Mouse (Mus musculus) left cerebral cortex, adult 18-20 months (tissue): Measurements from ENCODE around the gene 2810459M11Rik. TPM values are rescaled to one million over a fixed set of nuclear protein-coding genes. Genes with fewer than 3 reads are reported as not detected.
"Not testable (repeated sequence)": the region's sequence is repeated elsewhere in the genome, so short reads cannot be mapped to it uniquely, and the experiment has no call there.

Experiments
- DNase-seq, 2 experiments: peaks; one replicate each; pipeline ENCODE4 v3.0.0; 2021 to 2022; ENCODE audit warnings: low spot score in 2 of 2, mixed read lengths in 1 of 2
- long read RNA-seq, 2 experiments: library from polyadenylated mRNA; stranded (forward); transcript quantifications; one replicate each; pipeline ENCODE4 v2.0.0; 2021
- total RNA-seq, 2 experiments: library from RNA; stranded (reverse); gene quantifications; 2 replicates each; pipeline ENCODE4 v1.2.3; 2021

2810459M11Rik gene
- total RNA-seq = 10 to 100 TPM; 10.8 to 10.9 TPM
- long read RNA-seq, experiment 1, transcript 2810459M11Rik-201 (3 exons, 1,225 nt) = major isoform, 27 of 40 reads
- long read RNA-seq, experiment 1, transcript 2810459M11Rik-202 (3 exons, 3,331 nt) = minor isoform, 8 of 40 reads
- long read RNA-seq, experiment 1, partial matches to known transcripts = 2 of 40 reads
- long read RNA-seq, experiment 1, other reads (novel, unspliced or antisense) = 3 of 40 reads
- long read RNA-seq, experiment 2, transcript 2810459M11Rik-201 (3 exons, 1,225 nt) = major isoform, 14 of 21 reads
- long read RNA-seq, experiment 2, transcript 2810459M11Rik-202 (3 exons, 3,331 nt) = minor isoform, 6 of 21 reads
- long read RNA-seq, experiment 2, partial matches to known transcripts = 0 of 21 reads
- long read RNA-seq, experiment 2, other reads (novel, unspliced or antisense) = 1 of 21 reads

DNA sequence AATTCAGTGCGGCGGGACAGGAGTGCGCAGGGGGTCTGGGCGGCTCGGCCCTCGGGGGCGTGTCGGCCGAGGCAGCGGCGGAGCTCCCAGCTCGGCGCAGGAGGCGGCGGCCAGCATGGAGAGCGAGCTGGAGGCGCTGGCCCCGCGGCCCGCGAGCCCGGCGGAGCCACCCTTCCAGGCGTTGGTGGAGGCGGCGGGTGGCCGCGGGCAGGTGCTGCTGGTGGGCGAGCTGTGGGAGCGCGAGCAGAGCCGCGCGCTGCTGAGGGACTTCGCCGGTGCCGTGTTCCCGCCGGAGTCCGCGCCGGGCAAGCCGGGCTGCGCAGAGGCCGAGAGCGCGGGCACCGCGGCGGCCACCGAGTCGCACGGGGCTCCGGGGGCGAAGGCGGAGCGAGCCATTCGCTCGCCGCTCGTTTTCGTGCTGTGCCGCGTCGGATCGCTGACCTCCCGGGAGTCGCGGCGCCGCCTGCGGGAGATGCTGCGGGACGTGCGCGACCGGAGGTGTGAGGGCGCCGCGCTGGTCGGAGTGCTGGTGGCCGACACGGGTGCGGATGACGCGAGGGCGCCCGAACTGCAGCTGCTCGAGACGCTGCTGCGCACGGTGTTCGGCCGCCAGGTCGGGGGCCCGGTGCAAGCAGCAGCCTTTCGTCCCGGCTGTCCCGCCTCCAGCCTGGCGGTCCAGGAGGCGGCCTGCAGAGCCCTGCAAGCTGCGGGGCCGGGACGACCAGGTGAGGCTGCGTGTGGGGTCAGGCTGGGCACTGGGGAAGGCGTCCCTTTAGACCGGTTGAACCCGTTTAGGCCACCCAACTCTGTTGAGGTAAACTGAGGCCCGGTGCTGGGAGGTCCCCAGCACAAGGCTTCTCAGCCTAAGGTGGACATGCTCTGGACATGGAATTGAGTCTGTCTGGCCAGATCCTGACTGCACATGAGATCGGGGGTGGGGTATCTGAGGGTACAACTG, at the start of gene 2810459M11Rik:
2810459M11Rik (plus strand) TSS at position 16 of the 958 bp plus-strand sequence.
- DNase-seq = peak in 1 of 2 experiments; percentile 52

DNA sequence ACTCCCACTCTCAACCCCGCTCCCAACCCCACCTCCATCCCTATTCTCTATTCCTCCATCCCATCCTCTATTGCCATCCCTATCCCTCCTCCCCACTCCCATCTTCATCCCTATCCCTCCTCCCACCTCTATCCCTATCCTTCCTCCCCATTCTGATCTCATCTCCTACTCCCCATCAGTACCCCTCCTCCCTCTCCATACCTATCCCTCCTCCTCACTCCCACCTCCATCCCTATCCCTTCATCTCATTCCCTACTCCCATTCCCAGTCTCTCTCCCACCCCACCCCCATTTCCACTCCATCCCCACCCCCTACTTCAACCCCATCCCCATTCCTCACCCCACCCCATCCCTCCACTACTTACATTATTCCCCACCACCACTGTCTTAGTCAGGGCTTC, 48.4 kb upstream of the 2810459M11Rik start:
- DNase-seq = no peak

DNA sequence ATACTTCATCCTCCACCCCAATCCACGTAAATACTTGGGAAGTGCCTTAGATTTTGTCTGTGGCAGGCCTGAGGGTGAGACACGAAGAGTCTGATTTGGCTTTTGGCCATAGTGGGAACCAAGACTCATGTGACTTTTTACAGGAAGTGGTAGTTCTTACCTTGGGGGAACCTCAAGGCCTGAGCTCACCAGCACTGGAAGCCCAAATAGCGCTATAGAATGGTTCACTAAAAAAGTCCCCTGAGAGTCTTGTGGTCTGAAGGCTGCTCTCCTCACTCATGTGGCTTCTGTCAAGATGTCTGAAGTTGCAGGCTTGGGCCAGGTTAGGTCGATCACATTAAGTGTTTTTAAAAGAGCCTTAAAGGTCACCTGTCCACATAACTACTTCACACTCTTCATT, 47.7 kb upstream of the 2810459M11Rik start:
- no peak for DNase-seq

DNA sequence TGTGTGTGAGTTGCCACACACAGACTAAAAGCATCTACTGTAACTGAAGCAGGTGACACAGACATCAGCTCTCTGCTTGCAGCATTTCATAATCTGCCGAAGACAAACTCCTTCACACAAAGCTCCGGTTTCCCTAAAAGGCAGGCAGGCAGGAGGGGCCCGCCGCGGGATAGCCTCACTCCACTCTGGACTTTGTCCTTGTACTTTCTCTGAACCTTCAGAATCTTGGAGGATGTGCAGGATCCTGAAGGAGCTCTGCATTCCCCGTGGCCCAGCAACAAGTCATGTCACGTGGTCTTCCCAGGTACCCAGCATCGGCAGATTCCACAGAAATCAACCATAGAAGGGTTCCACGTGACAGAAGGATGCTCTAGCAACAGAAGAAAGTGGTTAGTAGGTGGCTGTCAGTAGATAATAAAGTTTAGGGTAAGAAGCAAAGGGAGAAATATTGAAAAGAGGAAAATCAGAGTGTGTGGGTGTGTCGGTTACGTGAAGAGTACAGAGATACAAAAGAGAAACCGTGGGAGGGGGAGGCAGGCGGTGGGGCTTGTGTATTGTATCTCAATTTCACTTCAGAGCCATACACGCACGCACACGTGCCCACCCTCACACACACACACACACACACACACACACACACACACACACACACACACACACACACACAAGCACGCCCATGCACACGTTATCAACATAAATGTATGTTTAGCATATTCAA, 45.7 kb upstream of the 2810459M11Rik start:
- peak in 1 of 2 experiments; percentile 26 for DNase-seq

DNA sequence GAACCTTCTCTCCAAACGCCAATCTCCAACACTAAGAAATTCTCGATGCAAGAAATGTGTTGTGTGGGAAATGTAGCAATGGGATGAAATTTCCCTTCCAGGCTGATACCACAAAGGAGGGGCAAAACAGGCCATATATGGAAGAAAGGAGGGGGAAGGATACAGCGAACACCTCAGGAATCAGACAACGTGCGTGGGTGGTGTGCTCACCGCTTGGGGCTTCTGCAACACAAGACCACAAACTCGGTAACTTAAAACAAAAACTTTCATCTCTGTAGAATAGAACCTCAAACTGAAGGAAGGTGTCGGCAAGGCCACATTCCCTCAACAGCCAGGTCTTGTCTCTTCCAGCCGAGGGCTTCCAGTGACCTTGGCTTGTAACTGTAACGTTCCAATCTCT, 40.1 kb upstream of the 2810459M11Rik start:
- no peak for DNase-seq

DNA sequence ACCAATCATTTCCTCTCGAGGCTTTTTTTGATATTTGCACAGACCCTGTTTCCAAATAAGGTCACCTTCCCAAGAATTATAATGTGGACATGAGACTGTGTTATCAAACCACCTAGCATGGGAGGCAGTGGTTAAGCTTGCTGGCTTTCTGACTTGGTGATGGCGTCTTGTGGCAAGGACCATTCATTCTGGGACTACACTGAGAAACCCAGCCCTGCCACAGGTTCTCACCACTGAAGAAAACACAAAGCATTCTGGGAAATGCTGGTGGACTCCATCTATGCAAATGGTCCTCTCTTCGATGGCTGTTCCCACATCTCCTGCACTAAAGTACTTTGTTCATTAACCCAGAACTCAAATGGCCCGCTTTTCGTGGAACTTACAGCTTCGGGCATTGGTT, 39.6 kb upstream of the 2810459M11Rik start:
- no peak for DNase-seq

DNA sequence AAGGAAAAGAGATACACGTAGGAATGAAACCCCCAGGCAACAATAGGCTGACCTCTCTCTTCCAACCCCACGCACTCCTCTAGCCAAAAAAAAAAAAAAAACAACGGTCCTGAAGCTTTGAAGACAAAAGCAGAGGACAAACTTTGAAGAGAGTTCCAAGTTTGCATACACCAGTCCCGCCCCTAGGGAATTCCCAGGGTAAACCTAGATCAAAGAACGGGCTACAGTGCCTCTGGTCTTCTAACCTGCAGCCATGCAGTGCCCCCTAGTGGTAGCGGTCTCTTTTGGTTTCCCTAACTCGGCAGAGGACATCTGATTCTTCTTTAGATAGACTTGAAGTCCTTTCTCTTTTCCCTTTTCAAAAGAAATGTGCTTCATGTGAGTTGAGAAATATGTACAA, 37.9 kb upstream of the 2810459M11Rik start:
- DNase-seq = peak; percentile 92 to 97

DNA sequence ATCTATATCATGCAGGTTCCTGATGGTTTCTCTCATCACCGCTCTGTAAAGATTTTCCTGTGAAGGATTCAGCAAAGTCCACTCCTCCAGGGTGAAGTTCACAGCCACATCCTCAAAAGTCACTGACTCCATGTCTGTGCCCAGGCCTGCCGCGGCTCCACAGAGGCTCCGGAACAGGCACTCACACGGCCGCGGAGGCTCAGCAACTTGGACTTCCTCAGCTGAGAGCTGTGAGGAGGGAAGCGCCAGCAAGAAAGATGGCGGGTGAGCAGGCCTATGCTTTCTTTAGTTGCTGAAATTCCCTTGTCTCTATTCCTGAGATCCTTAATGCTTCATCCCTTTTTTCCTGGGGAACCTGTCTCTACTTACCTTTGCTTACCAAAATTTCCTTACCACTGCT, 29.9 kb upstream of the 2810459M11Rik start:
- not testable (repeated sequence) for DNase-seq

DNA sequence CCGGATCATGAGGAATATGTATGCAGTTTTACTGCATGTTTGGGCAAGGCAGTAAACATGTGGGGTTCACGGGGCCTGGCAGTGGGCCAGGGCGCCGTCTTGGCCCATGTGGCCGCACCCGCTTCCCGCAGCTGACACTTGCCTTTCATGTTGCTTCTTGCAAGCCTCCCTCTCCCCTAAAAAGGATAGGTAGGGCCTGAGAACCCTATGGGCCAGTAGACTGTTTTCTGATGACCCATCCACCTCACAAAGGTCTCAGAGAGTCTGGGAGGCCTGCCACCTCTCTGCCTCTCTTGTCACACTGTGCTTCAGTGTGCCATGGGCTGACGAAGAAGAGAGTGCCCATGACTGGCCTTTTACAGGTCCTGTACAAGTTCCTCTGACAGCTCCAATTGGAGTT, 29.1 kb upstream of the 2810459M11Rik start, which contains the start of gene Spata3:
Spata3 (plus strand) TSS at position 301 of the 400 bp plus-strand sequence.
- DNase-seq = no peak

DNA sequence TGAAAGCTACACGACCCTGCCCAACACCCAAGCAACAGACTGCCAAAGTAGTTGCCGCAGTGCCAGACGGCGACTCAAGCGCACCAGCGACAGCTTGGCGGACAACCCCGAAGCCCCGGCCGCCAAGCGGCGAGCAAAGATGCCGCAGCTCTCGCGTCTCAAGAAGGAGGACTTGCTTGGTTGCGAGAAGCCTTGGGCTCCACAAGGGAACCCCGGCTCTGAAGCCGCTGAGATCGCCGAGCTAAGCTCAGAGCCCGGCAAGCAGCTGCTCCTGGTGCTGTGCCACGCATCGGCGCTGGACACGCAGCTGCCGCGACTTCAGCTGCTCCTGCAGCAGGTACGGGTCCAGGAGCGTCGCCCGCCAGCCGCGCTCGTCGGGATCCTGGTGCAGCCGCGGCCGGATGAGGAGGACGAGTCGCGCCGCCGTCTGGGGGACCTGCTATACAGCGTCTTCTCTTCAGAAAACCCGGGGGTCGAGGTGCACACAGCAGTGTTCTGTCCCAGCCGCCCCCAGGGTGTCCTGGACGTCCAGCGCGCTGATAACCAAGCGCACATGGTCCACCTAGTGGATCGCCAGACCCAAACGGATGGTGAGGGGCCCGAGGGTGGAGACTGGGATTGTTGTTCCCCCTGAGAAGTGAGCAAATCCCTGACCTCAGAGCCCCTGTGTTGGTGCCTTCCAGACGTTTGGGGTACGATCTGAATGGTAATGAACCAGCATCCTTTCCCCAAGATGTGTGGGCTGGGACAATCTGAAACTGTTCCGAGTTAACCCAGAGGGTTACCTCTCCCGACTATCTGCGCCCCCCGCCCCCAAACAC, 27.2 kb upstream of the 2810459M11Rik start:
- peak; percentile 52 to 78 for DNase-seq

DNA sequence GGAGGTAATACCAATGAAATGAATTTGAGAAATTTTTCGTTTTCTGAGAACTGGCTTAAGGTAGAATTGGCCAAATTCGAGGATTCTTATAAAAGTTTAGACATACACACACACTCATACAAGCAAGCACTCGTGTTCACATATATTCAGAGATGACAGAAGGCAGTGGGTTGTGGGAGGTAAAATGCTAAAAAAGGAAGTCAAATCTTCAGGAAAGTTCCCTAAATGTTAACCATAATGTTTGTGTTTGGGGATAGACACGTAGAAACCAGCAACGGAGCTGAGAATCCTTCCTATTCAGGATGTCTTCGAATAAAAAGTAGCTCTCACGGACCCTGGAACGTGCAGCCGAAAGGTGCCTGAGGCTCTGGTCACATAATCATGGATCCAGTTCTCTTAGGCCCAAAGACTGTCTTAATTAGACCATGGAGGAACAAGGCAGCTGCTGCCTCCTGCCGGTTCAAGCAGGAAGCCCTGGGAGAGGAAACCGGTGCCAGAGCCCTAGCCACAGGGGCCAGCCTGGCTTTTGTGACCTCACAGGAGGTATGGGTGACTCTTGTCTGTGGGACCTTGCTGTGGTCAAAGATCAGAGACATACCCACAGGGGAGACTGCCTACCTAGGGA, 24.2 kb upstream of the 2810459M11Rik start:
- no peak for DNase-seq

DNA sequence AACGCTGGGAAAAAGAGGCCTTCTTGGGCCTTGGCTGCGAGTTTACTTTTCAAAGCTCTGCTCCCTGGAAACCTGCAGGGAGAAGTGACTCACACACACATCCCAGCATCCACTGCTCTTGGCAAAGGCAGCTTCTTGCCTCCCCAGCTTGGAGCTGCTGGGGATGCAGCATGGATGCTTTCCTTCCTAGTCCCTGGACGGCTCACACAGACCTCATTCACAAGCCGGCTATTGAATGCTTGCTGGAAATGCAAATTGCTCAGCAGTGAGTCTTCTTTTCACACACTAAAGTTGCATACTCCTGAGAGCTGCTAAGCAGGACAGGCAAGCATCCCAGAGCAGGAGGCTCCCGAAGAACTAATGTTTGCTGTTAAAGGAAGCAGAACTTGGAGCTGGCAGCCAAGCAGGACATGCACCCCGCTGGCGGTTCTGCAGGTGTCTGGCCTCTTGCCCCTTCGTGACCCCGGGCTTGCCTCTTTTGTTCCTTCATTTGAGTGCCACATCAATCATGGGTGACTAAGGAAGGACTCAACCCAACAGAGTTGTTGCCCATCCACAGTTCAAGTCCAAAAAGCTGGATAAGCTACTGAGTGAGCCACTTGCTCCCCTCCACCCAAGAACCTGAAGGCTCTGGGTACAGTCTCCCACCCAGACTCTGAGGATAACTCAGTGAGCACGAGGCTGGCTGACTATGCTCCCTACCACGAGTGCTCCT, 13.2 kb upstream of the 2810459M11Rik start:
- peak; percentile 62 to 70 for DNase-seq

DNA sequence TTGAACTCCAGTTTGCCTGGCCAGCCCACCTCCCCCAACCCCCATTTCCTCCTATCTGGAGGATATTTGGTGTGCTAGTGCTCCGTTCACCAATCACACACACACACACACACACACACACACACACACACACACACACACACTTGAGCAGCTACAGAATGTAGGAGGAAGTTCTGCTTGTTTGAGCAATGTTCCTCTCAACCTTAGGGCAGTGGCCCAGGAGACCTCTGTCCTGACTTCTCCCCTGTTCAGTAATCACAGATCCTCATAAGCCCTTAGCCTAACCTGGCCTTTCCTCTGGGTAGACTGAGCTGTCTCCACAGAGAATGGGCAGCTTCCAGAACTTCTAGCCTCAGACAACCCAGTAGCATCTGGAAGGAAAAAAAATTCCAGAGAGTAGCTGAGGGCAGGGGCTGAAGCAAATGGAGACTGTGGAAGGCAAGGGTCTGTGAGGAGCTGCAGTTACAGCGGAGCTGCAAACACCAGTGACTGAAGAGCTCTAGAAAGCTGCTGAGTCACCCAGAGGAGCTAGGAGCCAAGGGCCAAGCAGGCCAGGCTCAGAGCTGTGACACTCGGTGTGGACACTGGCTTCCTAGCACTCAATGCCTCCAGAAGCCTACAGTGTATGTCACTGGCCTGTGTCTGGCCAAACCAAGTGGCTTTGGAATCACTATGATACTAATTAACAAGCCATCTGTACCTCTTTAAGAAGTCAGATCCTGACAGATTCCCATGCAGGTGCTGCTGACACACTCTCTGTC, 7.3 kb upstream of the 2810459M11Rik start:
- no peak for DNase-seq

DNA sequence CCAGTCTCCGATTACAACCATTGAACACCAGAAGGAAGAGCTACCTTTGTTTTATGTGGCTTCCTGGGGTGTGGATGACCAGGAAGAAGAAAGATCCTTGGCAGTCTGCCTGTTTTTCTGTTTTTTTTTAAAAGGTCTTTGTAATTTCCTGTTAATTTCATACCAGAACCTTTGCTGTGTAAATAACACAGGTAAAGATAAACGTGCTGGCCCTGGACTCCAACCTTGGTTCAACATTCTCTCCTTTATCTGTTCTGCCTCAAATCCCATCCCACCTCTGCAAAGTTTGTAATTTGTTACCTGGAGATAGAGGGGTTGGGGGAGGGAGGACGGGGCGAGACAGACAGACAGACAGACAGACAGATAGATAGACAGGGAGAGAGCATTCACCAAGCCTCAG, 5.5 kb upstream of the 2810459M11Rik start:
- DNase-seq = no peak

DNA sequence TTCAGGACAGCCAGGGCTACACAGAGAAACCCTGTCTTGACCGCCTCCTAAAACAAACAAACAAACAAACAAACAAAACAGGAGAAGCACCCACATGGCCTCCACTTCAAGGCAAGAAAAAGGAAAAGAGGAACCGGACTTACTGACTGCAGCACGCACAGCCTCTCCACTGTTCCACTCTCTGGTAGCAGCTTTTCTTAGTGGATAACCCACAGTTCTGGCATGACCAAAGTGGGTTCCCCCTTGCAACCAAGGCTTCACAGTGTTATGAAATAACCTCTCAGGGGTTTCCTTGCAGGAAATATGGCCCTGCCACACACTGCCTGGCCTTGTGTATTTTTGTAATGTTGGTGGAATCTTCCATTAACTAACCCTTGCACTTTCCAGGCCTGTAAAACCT, 4.8 kb upstream of the 2810459M11Rik start:
- no peak for DNase-seq

DNA sequence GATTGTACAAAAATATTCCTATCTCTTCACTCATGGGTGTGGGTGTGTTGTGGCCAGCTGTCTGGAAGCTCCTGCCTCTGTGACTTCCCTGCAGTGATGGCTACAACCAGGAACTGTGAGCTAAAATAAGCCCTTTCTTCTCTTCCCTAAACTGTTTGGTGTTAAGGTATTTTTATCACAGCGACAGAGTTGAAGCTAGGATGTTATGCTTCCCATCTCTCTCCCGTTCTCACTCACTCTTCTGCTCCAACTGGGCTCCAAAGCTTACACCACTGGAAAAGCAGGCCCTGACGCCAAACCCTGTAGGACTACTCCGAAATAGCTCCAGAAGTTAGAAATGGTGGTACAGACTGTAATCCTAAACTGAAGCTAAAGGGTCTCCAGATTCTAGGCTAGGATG, 607 bp upstream of the 2810459M11Rik start:
- DNase-seq = no peak

DNA sequence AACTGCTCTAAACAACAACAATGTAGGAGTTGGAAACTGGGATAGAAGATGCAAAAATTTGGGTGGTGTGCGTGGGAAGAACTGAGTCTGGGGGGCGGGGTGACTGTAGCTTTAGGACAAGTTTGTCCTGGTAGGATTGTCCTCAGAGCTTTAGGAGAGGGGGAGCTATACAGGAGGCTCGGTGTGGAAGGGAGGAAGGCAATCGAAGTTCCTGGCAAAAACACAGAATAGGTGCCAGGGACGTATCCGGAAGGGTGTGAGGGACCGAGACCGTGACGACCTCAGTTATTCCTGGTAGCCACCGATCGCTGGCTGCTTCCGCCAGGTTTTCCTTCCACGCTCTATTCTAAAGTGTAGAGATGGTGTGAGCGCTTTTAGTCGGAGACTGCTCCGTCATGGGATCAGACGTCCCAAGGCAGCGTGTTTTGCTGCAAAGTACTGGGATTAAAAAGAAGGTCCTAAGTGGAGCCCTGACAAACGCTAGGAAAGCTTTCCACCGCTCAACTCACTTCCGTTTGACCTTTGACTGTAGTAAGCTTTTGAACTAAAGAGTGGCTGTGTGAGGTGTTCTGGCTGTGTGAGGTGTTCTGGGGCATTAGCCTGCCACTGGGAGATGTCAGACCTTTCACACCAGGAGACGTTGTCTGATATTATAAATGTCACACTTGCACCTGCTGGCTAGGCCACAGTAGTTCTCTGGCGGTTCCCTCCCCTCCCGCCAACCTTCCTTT, 1.3 kb downstream of the 2810459M11Rik start:
- no peak for DNase-seq

DNA sequence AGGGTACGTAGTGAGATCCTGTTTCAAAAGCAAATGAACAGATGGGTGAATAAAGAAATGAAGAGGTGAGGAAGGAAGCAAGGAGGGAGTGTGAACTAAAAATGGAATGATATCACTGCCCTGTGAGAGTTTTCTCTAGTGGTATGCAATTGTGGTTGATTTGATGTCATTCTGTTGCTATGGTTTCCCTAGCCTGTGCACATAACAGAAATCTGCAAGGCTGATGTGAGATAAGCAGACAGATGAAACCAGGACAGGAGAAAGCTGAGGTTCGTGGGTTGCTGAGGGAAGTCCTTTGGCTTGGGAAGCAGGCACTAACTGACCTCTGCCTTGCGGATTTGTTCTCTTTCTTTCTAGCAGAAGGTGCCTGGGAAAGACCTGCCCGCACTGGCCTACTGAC, 2.6 kb downstream of the 2810459M11Rik start:
- no peak for DNase-seq
